In genomic region chr13:43851108-43851507, GRCm38 (mm10) we compare ENCODE assay signal across 30 mouse cellular contexts.
DNase-seq lines count a peak whose midpoint lies in the region; ATAC-seq and TF ChIP-seq lines count a peak whose summit lies in the region.
"Had no signal": no experiment of that assay in that cellular context is flagged by ENCODE, and none has a peak within 500 bp of the region (broad histone marks: within the 10 kb centered on the region; RNA-seq: fewer than 3 reads in every experiment).

No protein-coding gene starts in this region.

- 26% methylated on average over 4 of the region's 4 CpGs for WGBS in forebrain, embryonic 12.5 days
- 57% methylated on average over 4 of the region's 4 CpGs for WGBS in forebrain, embryonic 10.5 days
- WGBS in hindbrain, embryonic 13.5 days, result 23% methylated on average over 4 of the region's 4 CpGs
- 31% methylated on average over 4 of the region's 4 CpGs for WGBS in hindbrain, postnatal 0 days
- WGBS in midbrain, embryonic 13.5 days, result 11% methylated on average over 4 of the region's 4 CpGs
- WGBS in midbrain, postnatal 0 days, result 21% methylated on average over 4 of the region's 4 CpGs

- no peaks in the 10 kb centered on the region for H3K27me3 ChIP-seq in forebrain, embryonic 12.5 days
- H3K27me3 ChIP-seq in forebrain, embryonic 10.5 days (ENCODE audit: poor library complexity, severe bottlenecking), result no peaks in the 10 kb centered on the region
- H3K27me3 ChIP-seq in hindbrain, embryonic 13.5 days, result no peaks in the 10 kb centered on the region
- no peaks in the 10 kb centered on the region for H3K27me3 ChIP-seq in hindbrain, postnatal 0 days (ENCODE audit: insufficient read depth, low read length)
- H3K27me3 ChIP-seq in midbrain, embryonic 13.5 days, result peaks cover 18% of the 10 kb centered on the region
- no peaks in the 10 kb centered on the region for H3K27me3 ChIP-seq in midbrain, postnatal 0 days (ENCODE audit: insufficient read depth, low read length)
- H3K27me3 ChIP-seq: CH12.LX; embryonic facial prominence, embryonic 15.5 days; heart, embryonic 12.5 days; kidney, embryonic 15.5 days; limb, embryonic 15.5 days; liver, embryonic 13.5 days had no signal

- no peak overlapping the region for H3K4me2 ChIP-seq in forebrain, embryonic 12.5 days
- no peak overlapping the region for H3K4me2 ChIP-seq in hindbrain, embryonic 13.5 days
- no peak overlapping the region for H3K4me2 ChIP-seq in hindbrain, postnatal 0 days (ENCODE audit: low read depth, low read length)
- no peak overlapping the region for H3K4me2 ChIP-seq in midbrain, embryonic 13.5 days (replicated peaks)
- H3K4me2 ChIP-seq in midbrain, postnatal 0 days (ENCODE audit: low read depth, low read length, poor library complexity, severe bottlenecking), result no peak overlapping the region
- H3K4me2 ChIP-seq: embryonic facial prominence, embryonic 15.5 days; heart, embryonic 12.5 days; kidney, embryonic 15.5 days; limb, embryonic 15.5 days; liver, embryonic 13.5 days had no signal

- peak overlapping the region; percentile 58; the same call in 1 of the 2 replicates for H3K27ac ChIP-seq in forebrain, embryonic 12.5 days
- no peak overlapping the region for H3K27ac ChIP-seq in forebrain, embryonic 10.5 days
- peak overlapping the region; percentile 46; the same call in 1 of the 2 replicates for H3K27ac ChIP-seq in hindbrain, embryonic 13.5 days
- H3K27ac ChIP-seq in hindbrain, postnatal 0 days, result no peak overlapping the region
- peak overlapping the region; percentile 27; the same call in 1 of the 2 replicates for H3K27ac ChIP-seq in midbrain, embryonic 13.5 days
- no peak overlapping the region for H3K27ac ChIP-seq in midbrain, postnatal 0 days (ENCODE audit: low read depth, low read length)
- H3K27ac ChIP-seq: embryonic facial prominence, embryonic 10.5 days; embryonic facial prominence, embryonic 15.5 days; kidney, embryonic 15.5 days; left cerebral cortex, adult 2 months; limb, embryonic 15.5 days; liver, embryonic 13.5 days; macrophage had no signal

- no peak for DNase-seq in forebrain, embryonic 10.5 days (ENCODE audit: extremely low spot score, low spot score)
- no peak for DNase-seq in hindbrain, postnatal 0 days (ENCODE audit: low spot score)
- DNase-seq in midbrain, postnatal 0 days (ENCODE audit: low spot score), result no peak
- DNase-seq in layer of hippocampus, postnatal 36 days, result no peak
- DNase-seq: adrenal gland, adult 8-10 months; cerebellum, adult 8-10 months; cerebellum, postnatal 25 days; gastrocnemius, postnatal 25 days; heart, adult 11 months; heart, postnatal 4 days; kidney, adult 18-20 months; kidney, postnatal 25 days; liver, embryonic 13.5 days; lung, adult 18-20 months; right cerebral cortex, adult 18-20 months; spleen, adult 18-20 months; thymus, postnatal 14 days had no signal

- H3K36me3 ChIP-seq in forebrain, embryonic 12.5 days (replicated peaks), result no peaks in the 10 kb centered on the region
- H3K36me3 ChIP-seq in forebrain, embryonic 10.5 days (replicated peaks), result no peaks in the 10 kb centered on the region
- H3K36me3 ChIP-seq in hindbrain, embryonic 13.5 days, result no peaks in the 10 kb centered on the region
- no peaks in the 10 kb centered on the region for H3K36me3 ChIP-seq in hindbrain, postnatal 0 days (ENCODE audit: insufficient read depth, low read length)
- H3K36me3 ChIP-seq in midbrain, embryonic 13.5 days, result no peaks in the 10 kb centered on the region
- no peaks in the 10 kb centered on the region for H3K36me3 ChIP-seq in midbrain, postnatal 0 days (ENCODE audit: insufficient read depth, low read length)
- H3K36me3 ChIP-seq: embryonic facial prominence, embryonic 10.5 days; embryonic facial prominence, embryonic 15.5 days; heart, embryonic 12.5 days; kidney, embryonic 15.5 days; limb, embryonic 15.5 days; liver, embryonic 13.5 days had no signal

- no peak overlapping the region for H3K4me3 ChIP-seq in forebrain, embryonic 12.5 days (replicated peaks)
- H3K4me3 ChIP-seq in forebrain, embryonic 10.5 days, result no peak overlapping the region
- no peak overlapping the region for H3K4me3 ChIP-seq in hindbrain, embryonic 13.5 days
- no peak overlapping the region for H3K4me3 ChIP-seq in hindbrain, postnatal 0 days (ENCODE audit: low read length)
- no peak overlapping the region for H3K4me3 ChIP-seq in midbrain, embryonic 13.5 days (replicated peaks)
- no peak overlapping the region for H3K4me3 ChIP-seq in midbrain, postnatal 0 days (ENCODE audit: low read depth, low read length)
- H3K4me3 ChIP-seq: embryonic facial prominence, embryonic 10.5 days; embryonic facial prominence, embryonic 15.5 days; heart, embryonic 12.5 days; kidney, embryonic 15.5 days; left cerebral cortex, adult 2 months; limb, embryonic 15.5 days; liver, embryonic 13.5 days had no signal

- ATAC-seq in forebrain, embryonic 12.5 days (ENCODE audit: low FRiP score), result no peak
- no peak for ATAC-seq in hindbrain, embryonic 13.5 days (ENCODE audit: low FRiP score)
- no peak for ATAC-seq in hindbrain, postnatal 0 days
- peak; percentile 82 for ATAC-seq in midbrain, embryonic 13.5 days
- no peak for ATAC-seq in midbrain, postnatal 0 days (ENCODE audit: low FRiP score)
- ATAC-seq: activated CD4-positive, CD25-positive, alpha-beta regulatory T cell, adult 4 months; lung, postnatal 0 days had no signal

- peaks cover 13% of the 10 kb centered on the region for H3K4me1 ChIP-seq in forebrain, embryonic 12.5 days
- peaks cover 19% of the 10 kb centered on the region for H3K4me1 ChIP-seq in forebrain, embryonic 10.5 days
- H3K4me1 ChIP-seq in hindbrain, embryonic 13.5 days (replicated peaks), result peaks cover 17% of the 10 kb centered on the region
- 0 out of 2 replicates have a peak, but pooled peaks cover 3% of the 10 kb centered on the region for H3K4me1 ChIP-seq in hindbrain, postnatal 0 days (ENCODE audit: insufficient read depth, low read length)
- H3K4me1 ChIP-seq in midbrain, embryonic 13.5 days (replicated peaks), result peaks cover 18% of the 10 kb centered on the region
- H3K4me1 ChIP-seq in midbrain, postnatal 0 days (ENCODE audit: insufficient read depth, low read length), result no peaks in the 10 kb centered on the region
- H3K4me1 ChIP-seq: heart, embryonic 12.5 days; liver, embryonic 13.5 days had no signal

- no peaks in the 10 kb centered on the region for H3K9me3 ChIP-seq in forebrain, embryonic 12.5 days
- no peaks in the 10 kb centered on the region for H3K9me3 ChIP-seq in forebrain, embryonic 10.5 days
- no peaks in the 10 kb centered on the region for H3K9me3 ChIP-seq in hindbrain, embryonic 13.5 days
- H3K9me3 ChIP-seq in hindbrain, postnatal 0 days (ENCODE audit: low read length), result no peaks in the 10 kb centered on the region
- no peaks in the 10 kb centered on the region for H3K9me3 ChIP-seq in midbrain, embryonic 13.5 days
- H3K9me3 ChIP-seq in midbrain, postnatal 0 days (ENCODE audit: low read length), result no peaks in the 10 kb centered on the region
- H3K9me3 ChIP-seq: embryonic facial prominence, embryonic 10.5 days; embryonic facial prominence, embryonic 15.5 days; heart, embryonic 12.5 days; kidney, embryonic 15.5 days; limb, embryonic 15.5 days; liver, embryonic 13.5 days had no signal

- H3K9ac ChIP-seq in forebrain, embryonic 12.5 days, result no peak overlapping the region
- H3K9ac ChIP-seq in hindbrain, embryonic 13.5 days, result no peak overlapping the region
- no peak overlapping the region for H3K9ac ChIP-seq in hindbrain, postnatal 0 days (replicated peaks; ENCODE audit: low read length)
- H3K9ac ChIP-seq in midbrain, embryonic 13.5 days (replicated peaks), result no peak overlapping the region
- no peak overlapping the region for H3K9ac ChIP-seq in midbrain, postnatal 0 days (replicated peaks; ENCODE audit: low read length, poor library complexity, severe bottlenecking)
- H3K9ac ChIP-seq: embryonic facial prominence, embryonic 15.5 days; heart, embryonic 12.5 days; kidney, embryonic 15.5 days; limb, embryonic 15.5 days; liver, embryonic 13.5 days had no signal

- no peak for TF ChIP-seq CTCF in hindbrain, postnatal 0 days (IDR thresholded peaks at IDR 0.05; ENCODE audit: low read depth)
- no peak for TF ChIP-seq CTCF in midbrain, postnatal 0 days (IDR thresholded peaks at IDR 0.05)

Comparison
In these comparisons a context has a peak if more than half of its experiments do, and no peak if none do; other contexts are left out.
1. H3K27ac ChIP-seq: peak in forebrain, embryonic 12.5 days (single experiment), hindbrain, embryonic 13.5 days (single experiment) and midbrain, embryonic 13.5 days (single experiment); none in forebrain, embryonic 10.5 days (single experiment), hindbrain, postnatal 0 days (single experiment) and midbrain, postnatal 0 days (single experiment).